Mouse (Mus musculus): Measurements from ENCODE around the gene Col4a2.

Gene Col4a2

GRCm38 (mm10) chr8:11357921-11358436 is 45.4 kb downstream of the Col4a2 start:
- no peak for DNase-seq (ENCODE audit: low spot score in 2 of 2)

GRCm38 (mm10) chr8:11359846-11360245 is 47.2 kb downstream of the Col4a2 start:
- DNase-seq (ENCODE audit: low spot score in 2 of 2), result no peak

GRCm38 (mm10) chr8:11361546-11362277 is 49.1 kb downstream of the Col4a2 start:
- no peak for DNase-seq (ENCODE audit: low spot score in 2 of 2)

- no peak for DNase-seq (ENCODE audit: low spot score in 2 of 2)
These were observed 49.9 kb downstream of the Col4a2 start for GRCm38 (mm10) chr8:11362278-11363214.

GRCm38 (mm10) chr8:11363340-11364126 is 50.9 kb downstream of the Col4a2 start:
- no peak for DNase-seq (ENCODE audit: low spot score in 2 of 2)

- DNase-seq (ENCODE audit: low spot score in 2 of 2), result no peak
These were observed 53.6 kb downstream of the Col4a2 start for GRCm38 (mm10) chr8:11366251-11366650.

- DNase-seq (ENCODE audit: low spot score in 2 of 2), result no peak
These were observed 54.1 kb downstream of the Col4a2 start for GRCm38 (mm10) chr8:11366741-11367140.

GRCm38 (mm10) chr8:11367670-11368069 is 55.1 kb downstream of the Col4a2 start:
- DNase-seq (ENCODE audit: low spot score in 2 of 2), result no peak

GRCm38 (mm10) chr8:11369526-11370203 is 57.1 kb downstream of the Col4a2 start:
- DNase-seq (ENCODE audit: low spot score in 2 of 2), result no peak

GRCm38 (mm10) chr8:11371347-11371746 is 58.7 kb downstream of the Col4a2 start:
- no peak for DNase-seq (ENCODE audit: low spot score in 2 of 2)

GRCm38 (mm10) chr8:11372080-11372479 is 59.5 kb downstream of the Col4a2 start:
- DNase-seq (ENCODE audit: low spot score in 2 of 2), result no peak

GRCm38 (mm10) chr8:11373643-11374325 is 61.2 kb downstream of the Col4a2 start:
- DNase-seq (ENCODE audit: low spot score in 2 of 2), result no peak

- no peak for DNase-seq (ENCODE audit: low spot score in 2 of 2)
These were observed 61.9 kb downstream of the Col4a2 start for GRCm38 (mm10) chr8:11374326-11375076.

GRCm38 (mm10) chr8:11375749-11376438 is 63.3 kb downstream of the Col4a2 start:
- no peak for DNase-seq (ENCODE audit: low spot score in 2 of 2)

- no peak for DNase-seq (ENCODE audit: low spot score in 2 of 2)
These were observed 65.0 kb downstream of the Col4a2 start for GRCm38 (mm10) chr8:11377391-11378210.

GRCm38 (mm10) chr8:11379590-11379989 is 67.0 kb downstream of the Col4a2 start:
- DNase-seq (ENCODE audit: low spot score in 2 of 2), result no peak

- DNase-seq (ENCODE audit: low spot score in 2 of 2), result no peak
These were observed 68.9 kb downstream of the Col4a2 start for GRCm38 (mm10) chr8:11381544-11381943.

- DNase-seq (ENCODE audit: low spot score in 2 of 2), result peak; percentile 63 to 70
These were observed 69.6 kb downstream of the Col4a2 start for GRCm38 (mm10) chr8:11382059-11382810.
